Mouse (Mus musculus) testis, adult 2 months (tissue): ENCODE results near the gene Gid4. TPM values are rescaled to one million over a fixed set of nuclear protein-coding genes. Genes with fewer than 3 reads are reported as not detected.

Experiments
- H3K27ac ChIP-seq: fragments of 200-500 bp; 2 replicates; pipeline ENCODE4 v1.5.1; 2012; ENCODE audit warnings: low read depth, low read length; ENCODE audit not compliant: control insufficient read depth, insufficient read depth
- H3K27me3 ChIP-seq: fragments of 200-500 bp; 2 replicates; pipeline ENCODE4 v1.6.1; 2012; ENCODE audit warnings: mild to moderate bottlenecking, low read length, moderate library complexity; ENCODE audit not compliant: control insufficient read depth, insufficient read depth
- H3K36me3 ChIP-seq: fragments of 200-500 bp; 2 replicates; pipeline ENCODE4 v1.6.1; 2012; ENCODE audit warnings: mild to moderate bottlenecking, low read length; ENCODE audit not compliant: control insufficient read depth, insufficient read depth
- H3K4me1 ChIP-seq: fragments of 200-500 bp; 2 replicates; pipeline ENCODE4 v1.6.1; 2012; ENCODE audit warnings: low read length; ENCODE audit not compliant: control insufficient read depth, insufficient read depth
- H3K4me3 ChIP-seq: fragments of 200-500 bp; 2 replicates; pipeline ENCODE4 v1.5.1; 2012; ENCODE audit warnings: low read depth, mild to moderate bottlenecking, low read length, moderate library complexity, mixed read lengths; ENCODE audit not compliant: control insufficient read depth
- CTCF ChIP-seq: fragments of 200-500 bp; IDR thresholded peaks from 2 replicates; pipeline ENCODE4 v1.5.1; 2012; ENCODE audit warnings: low read depth, mild to moderate bottlenecking, inconsistent platforms, low read length, moderate library complexity; ENCODE audit not compliant: control insufficient read depth, insufficient read depth, insufficient replicate concordance
- POLR2A ChIP-seq: fragments of 200-500 bp; IDR thresholded peaks from 2 replicates; pipeline ENCODE4 v1.6.1; 2012; ENCODE audit warnings: low read depth, mild to moderate bottlenecking, inconsistent platforms, low read length, moderate library complexity; ENCODE audit not compliant: control insufficient read depth
- polyA plus RNA-seq: library from polyadenylated mRNA; depleted of rRNA; stranded (reverse); fragments of >200 nt; gene quantifications from 2 replicates; pipeline ENCODE4 v1.2.3, GENCODE M21; 2012

The Gid4 gene
- polyA plus RNA-seq, 1 experiment, result 89.3 TPM

GRCm38 (mm10) chr11:60384762-60385421 lies 32.1 kb upstream of the Gid4 start:
- Histone ChIP-seq H3K27ac (no peak overlapping the region), H3K4me3 (no peak overlapping the region), H3K4me1 (no peaks in the 10 kb centered on the region), H3K36me3 (no peaks in the 10 kb centered on the region), H3K27me3 (no peaks in the 10 kb centered on the region)
- no peak for TF ChIP-seq POLR2A

GRCm38 (mm10) chr11:60385946-60386345 lies 31.0 kb upstream of the Gid4 start:
- Histone ChIP-seq H3K36me3 (peaks cover 1% of the 10 kb centered on the region; the same call in 1 of the 2 replicates), H3K27me3 (no peaks in the 10 kb centered on the region), H3K4me3 (no peak overlapping the region), H3K27ac (no peak overlapping the region), H3K4me1 (no peaks in the 10 kb centered on the region)
- TF ChIP-seq POLR2A, result no peak
- TF ChIP-seq CTCF, result no peak

- no peaks in the 10 kb centered on the region for H3K4me1 ChIP-seq
- no peak for TF ChIP-seq CTCF
- no peak for TF ChIP-seq POLR2A
These were observed 29.0 kb upstream of the Gid4 start for GRCm38 (mm10) chr11:60387944-60388343.

GRCm38 (mm10) chr11:60391346-60391745 lies 25.6 kb upstream of the Gid4 start:
- H3K27ac ChIP-seq, result no peak overlapping the region
- H3K27me3 ChIP-seq, result no peaks in the 10 kb centered on the region
- no peaks in the 10 kb centered on the region for H3K4me1 ChIP-seq
- no peak overlapping the region for H3K4me3 ChIP-seq
- H3K36me3 ChIP-seq, result peaks cover 1% of the 10 kb centered on the region; the same call in 1 of the 2 replicates
- TF ChIP-seq POLR2A, result no peak
- TF ChIP-seq CTCF, result no peak

More at GRCm38 (mm10) chr11:60387944-60388343, 29.0 kb upstream of the Gid4 start:
- no peak overlapping the region for H3K27ac ChIP-seq
- H3K4me3 ChIP-seq, result no peak overlapping the region
- H3K36me3 ChIP-seq, result peaks cover 1% of the 10 kb centered on the region; the same call in 1 of the 2 replicates
- H3K27me3 ChIP-seq, result no peaks in the 10 kb centered on the region

- Histone ChIP-seq H3K27ac (no peak overlapping the region), H3K4me1 (no peaks in the 10 kb centered on the region), H3K27me3 (no peaks in the 10 kb centered on the region), H3K36me3 (no peaks in the 10 kb centered on the region), H3K4me3 (no peak overlapping the region)
- no peak for TF ChIP-seq POLR2A
- no peak for TF ChIP-seq CTCF
These were observed 20.4 kb upstream of the Gid4 start for GRCm38 (mm10) chr11:60396546-60396945.

- Histone ChIP-seq H3K4me3 (no peak overlapping the region), H3K27ac (no peak overlapping the region)
These were observed 19.8 kb upstream of the Gid4 start for GRCm38 (mm10) chr11:60397172-60397571.

GRCm38 (mm10) chr11:60406606-60407005 lies 10.3 kb upstream of the Gid4 start:
- Histone ChIP-seq H3K36me3 (no peaks in the 10 kb centered on the region; the same call in none of the 2 replicates), H3K4me1 (no peaks in the 10 kb centered on the region), H3K27me3 (no peaks in the 10 kb centered on the region), H3K4me3 (peak overlapping the region; percentile 46; the same call in 1 of the 2 replicates), H3K27ac (no peak overlapping the region)
- TF ChIP-seq POLR2A, result no peak
- no peak for TF ChIP-seq CTCF

More at GRCm38 (mm10) chr11:60397172-60397571, 19.8 kb upstream of the Gid4 start:
- TF ChIP-seq CTCF, result no peak
- TF ChIP-seq POLR2A, result no peak
- Histone ChIP-seq H3K27me3 (no peaks in the 10 kb centered on the region), H3K4me1 (no peaks in the 10 kb centered on the region), H3K36me3 (no peaks in the 10 kb centered on the region)

- H3K27ac ChIP-seq, result no peak overlapping the region
- no peaks in the 10 kb centered on the region; the same call in 1 of the 2 replicates for H3K4me1 ChIP-seq
- H3K4me3 ChIP-seq, result no peak overlapping the region
- no peaks in the 10 kb centered on the region for H3K27me3 ChIP-seq
- no peaks in the 10 kb centered on the region for H3K36me3 ChIP-seq
- no peak for TF ChIP-seq CTCF
- TF ChIP-seq POLR2A, result no peak
These were observed 4.8 kb upstream of the Gid4 start for GRCm38 (mm10) chr11:60412173-60412572.
